Mouse (Mus musculus): Measurements from ENCODE around the gene Gkn3. TPM values are rescaled to one million over a fixed set of nuclear protein-coding genes. Genes with fewer than 3 reads are reported as not detected.

Gene Gkn3
- polyA plus RNA-seq, 1 experiment from 2014 or later: not detected

- Histone ChIP-seq H3K9ac (replicated peaks) (no peak within 1 kb of the TSS), H3K4me1 (replicated peaks) (no peaks in the 10 kb centered on the region), H3K9me3 (no peaks in the 10 kb centered on the region), H3K27me3 (no peaks in the 10 kb centered on the region), H3K4me2 (no peak within 1 kb of the TSS), H3K4me3 (replicated peaks) (no peak within 1 kb of the TSS), H3K27ac (no peak within 1 kb of the TSS), H3K36me3 (no peaks in the 10 kb centered on the region)
- no peak for ATAC-seq (ENCODE audit: insufficient number of reproducible peaks, insufficient read depth, low FRiP score, low TSS enrichment, low read depth)
- 92% methylated on average over 8 of the region's 8 CpGs for WGBS
Observed at GRCm38 (mm10) chr6:87350829-87351228, 37.9 kb downstream of the Gkn3 start, which contains the start of gene Gkn1. Gene Gkn1, minus strand, starts transcription at chr6:87350942.

- Histone ChIP-seq H3K4me2 (0 out of 2 replicates have a peak overlapping the region, but pooled peaks have one; percentile 8), H3K9ac (replicated peaks) (no peak overlapping the region), H3K4me3 (replicated peaks) (no peak overlapping the region), H3K36me3 (peaks cover 3% of the 10 kb centered on the region; the same call in 1 of the 2 replicates), H3K4me1 (replicated peaks) (peaks cover 27% of the 10 kb centered on the region), H3K27ac (no peak overlapping the region), H3K9me3 (no peaks in the 10 kb centered on the region), H3K27me3 (0 out of 2 replicates have a peak, but pooled peaks cover 4% of the 10 kb centered on the region)
- ATAC-seq (ENCODE audit: insufficient number of reproducible peaks, insufficient read depth, low FRiP score, low TSS enrichment, low read depth): no peak
- 32% methylated on average over 6 of the region's 6 CpGs for WGBS
Observed at GRCm38 (mm10) chr6:87335935-87336295, 52.8 kb downstream of the Gkn3 start.

DNA sequence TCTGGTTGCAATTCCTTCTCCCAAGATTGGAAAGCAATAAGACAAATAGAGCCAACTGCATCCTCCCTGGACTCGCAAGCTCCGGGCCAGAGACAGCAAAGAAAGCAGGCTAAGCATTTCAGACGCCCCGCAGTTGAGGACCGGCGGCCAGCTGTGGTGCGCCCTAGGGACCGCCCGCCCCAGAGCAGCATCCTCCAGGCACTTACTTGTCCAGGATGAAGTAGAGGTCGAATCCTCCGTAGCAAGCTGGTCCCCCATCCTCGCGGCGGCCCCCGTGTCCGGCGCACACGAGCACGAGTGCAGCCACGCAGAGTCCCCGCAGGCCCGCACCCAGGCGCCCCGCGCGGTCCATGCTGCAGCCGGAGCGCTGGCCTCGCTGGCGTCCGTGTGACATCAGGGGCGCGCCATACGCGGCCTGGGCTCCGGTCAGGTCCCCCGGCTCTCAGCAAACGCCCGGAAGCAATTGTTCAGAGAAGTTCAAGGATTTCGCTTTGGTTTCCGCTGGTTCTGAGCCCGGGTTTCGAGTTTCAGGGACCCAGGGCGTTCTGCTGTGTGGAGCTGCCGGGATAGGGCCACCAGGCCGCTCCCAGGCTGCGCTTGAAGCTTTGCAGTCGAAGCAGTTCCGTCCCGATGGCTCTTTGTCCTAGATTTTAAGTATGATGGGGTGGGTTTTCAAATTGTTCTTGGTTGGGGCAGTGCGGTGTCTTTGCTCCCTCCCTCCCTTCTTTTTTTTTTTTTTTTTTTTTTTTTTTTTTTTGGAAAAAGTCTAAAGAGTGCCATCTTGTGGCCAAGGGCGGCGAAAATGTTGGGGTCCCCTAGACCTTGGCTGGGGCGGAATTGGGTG, 53.4 kb downstream of the Gkn3 start, which contains the start of gene Antxr1:
Antxr1 (minus strand) TSS at position 731 of the 844 bp plus-strand sequence.
- under 1% methylated on average over 54 of the region's 54 CpGs for WGBS
- peak within 1 kb of the TSS; percentile 85 for H3K4me3 ChIP-seq (replicated peaks)
- H3K27me3 ChIP-seq: 0 out of 2 replicates have a peak, but pooled peaks cover 4% of the 10 kb centered on the region
- peak within 1 kb of the TSS; percentile 90 for H3K4me2 ChIP-seq
- H3K27ac ChIP-seq: peak within 1 kb of the TSS; percentile 97
- H3K9me3 ChIP-seq: no peaks in the 10 kb centered on the region
- H3K36me3 ChIP-seq: peaks cover 3% of the 10 kb centered on the region; the same call in 1 of the 2 replicates
- peak within 1 kb of the TSS; percentile 94 for H3K9ac ChIP-seq (replicated peaks)
- peaks cover 31% of the 10 kb centered on the region for H3K4me1 ChIP-seq (replicated peaks)
- peak; percentile 71 for ATAC-seq (ENCODE audit: insufficient number of reproducible peaks, insufficient read depth, low FRiP score, low TSS enrichment, low read depth)

GRCm38 (mm10) chr6:87334361-87335090, 54.2 kb downstream of the Gkn3 start:
- peak overlapping the region; percentile 90 for H3K4me2 ChIP-seq
- H3K36me3 ChIP-seq: peaks cover 3% of the 10 kb centered on the region; the same call in 1 of the 2 replicates
- peak overlapping the region; percentile 85 for H3K4me3 ChIP-seq (replicated peaks)
- 4% methylated on average over 11 of the region's 11 CpGs for WGBS
- H3K27me3 ChIP-seq: 0 out of 2 replicates have a peak, but pooled peaks cover 4% of the 10 kb centered on the region
- peak overlapping the region; percentile 97 for H3K27ac ChIP-seq
- H3K9me3 ChIP-seq: no peaks in the 10 kb centered on the region
- no peak for ATAC-seq (ENCODE audit: insufficient number of reproducible peaks, insufficient read depth, low FRiP score, low TSS enrichment, low read depth)
- H3K9ac ChIP-seq (replicated peaks): peak overlapping the region; percentile 94
- peaks cover 36% of the 10 kb centered on the region for H3K4me1 ChIP-seq (replicated peaks)

Other genes with a start within 250 kb of the Gkn3 start
- gene Antxr1, start 53.1 kb downstream of the Gkn3 start, polyA plus RNA-seq (2016; fragmentation: Nextera tagmentation; extraction: Ambion mirVana): 15.4 and 16.2 TPM in 2 replicates
- not detected in 2 replicates for gene Gkn1, start 38.0 kb downstream of the Gkn3 start, polyA plus RNA-seq (2016; fragmentation: Nextera tagmentation; extraction: Ambion mirVana)
- not detected in 2 replicates for gene Gkn2, start 15.6 kb downstream of the Gkn3 start, polyA plus RNA-seq (2016; fragmentation: Nextera tagmentation; extraction: Ambion mirVana)
- gene Bmp10, start 40.1 kb upstream of the Gkn3 start, polyA plus RNA-seq (2016; fragmentation: Nextera tagmentation; extraction: Ambion mirVana): not detected in 2 replicates
- gene Arhgap25, start 144.3 kb upstream of the Gkn3 start, polyA plus RNA-seq (2016; fragmentation: Nextera tagmentation; extraction: Ambion mirVana): 2.8 and 4.0 TPM in 2 replicates
- 1.7 TPM in 2 replicates for gene Prokr1, start 201.8 kb upstream of the Gkn3 start, polyA plus RNA-seq (2016; fragmentation: Nextera tagmentation; extraction: Ambion mirVana)

Data from limb, embryonic 12.5 days (tissue).